Mouse (Mus musculus): ENCODE data around the gene Ankrd49. TPM values are rescaled to one million over a fixed set of nuclear protein-coding genes. Genes with fewer than 3 reads are reported as not detected.

The Ankrd49 gene
- polyA plus RNA-seq, 2 experiments, result 23.2 to 51.3 TPM

DNA sequence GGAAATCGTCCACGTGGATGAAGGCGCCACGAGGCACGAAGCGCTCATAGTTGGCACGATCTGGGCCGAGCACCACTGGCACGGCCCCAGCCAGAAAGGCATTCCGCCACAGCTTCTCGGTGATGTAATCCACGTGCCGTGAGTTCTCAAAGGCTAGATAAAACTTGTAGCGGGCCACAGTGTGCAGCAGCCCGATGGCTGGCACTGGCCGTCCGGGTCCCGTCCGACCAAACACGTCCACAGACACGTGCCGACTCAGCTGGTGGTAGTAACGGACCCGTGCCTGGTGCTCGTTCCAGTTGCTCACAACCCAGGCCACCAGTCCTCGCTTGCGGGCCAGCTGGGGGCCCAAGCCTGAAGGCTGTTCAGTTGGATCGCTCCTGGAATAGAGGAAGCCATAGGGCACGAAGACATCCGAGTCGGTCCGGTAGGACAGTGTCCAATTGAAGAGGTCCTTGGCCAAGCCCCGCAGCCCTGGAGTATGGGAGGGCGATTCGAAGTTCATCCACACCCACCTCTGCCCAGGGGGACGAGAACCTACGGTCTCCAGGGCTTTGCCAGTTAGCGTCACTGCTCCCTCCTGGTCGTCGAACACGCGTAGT lies 33.7 kb downstream of the Ankrd49 start:
- H3K9me3 ChIP-seq (ENCODE audit: control insufficient read depth, low read length), result no peaks in the 10 kb centered on the region
- no peak overlapping the region for H3K27ac ChIP-seq (replicated peaks; ENCODE audit: low read depth, low read length)
- H3K9ac ChIP-seq (ENCODE audit: low read depth, low read length, severe bottlenecking), result peak overlapping the region; percentile 69
- peak overlapping the region; percentile 52 for H3K4me3 ChIP-seq (replicated peaks; ENCODE audit: low read length)
- no peaks in the 10 kb centered on the region for H3K27me3 ChIP-seq (ENCODE audit: control insufficient read depth, insufficient read depth, low read length)
- no peak for TF ChIP-seq POLR2A (IDR thresholded peaks at IDR 0.05; ENCODE audit: borderline replicate concordance, extremely low read depth, insufficient read depth, insufficient read length)
- DNase-seq (ENCODE audit: low spot score), result no peak
- WGBS, result 51% methylated on average over 42 of the region's 42 CpGs
- ATAC-seq (ENCODE audit: low FRiP score, low read depth), result 0 out of 2 replicates have a peak, but pooled peaks have one; percentile 4
- peak overlapping the region; percentile 94 for H3K4me2 ChIP-seq (replicated peaks; ENCODE audit: low read depth, low read length, severe bottlenecking)
- H3K4me1 ChIP-seq (ENCODE audit: control insufficient read depth, insufficient read depth, low read length), result peaks cover 11% of the 10 kb centered on the region; the same call in 1 of the 2 replicates
- no peaks in the 10 kb centered on the region for H3K36me3 ChIP-seq (ENCODE audit: control insufficient read depth, insufficient read depth, low read length)

DNA sequence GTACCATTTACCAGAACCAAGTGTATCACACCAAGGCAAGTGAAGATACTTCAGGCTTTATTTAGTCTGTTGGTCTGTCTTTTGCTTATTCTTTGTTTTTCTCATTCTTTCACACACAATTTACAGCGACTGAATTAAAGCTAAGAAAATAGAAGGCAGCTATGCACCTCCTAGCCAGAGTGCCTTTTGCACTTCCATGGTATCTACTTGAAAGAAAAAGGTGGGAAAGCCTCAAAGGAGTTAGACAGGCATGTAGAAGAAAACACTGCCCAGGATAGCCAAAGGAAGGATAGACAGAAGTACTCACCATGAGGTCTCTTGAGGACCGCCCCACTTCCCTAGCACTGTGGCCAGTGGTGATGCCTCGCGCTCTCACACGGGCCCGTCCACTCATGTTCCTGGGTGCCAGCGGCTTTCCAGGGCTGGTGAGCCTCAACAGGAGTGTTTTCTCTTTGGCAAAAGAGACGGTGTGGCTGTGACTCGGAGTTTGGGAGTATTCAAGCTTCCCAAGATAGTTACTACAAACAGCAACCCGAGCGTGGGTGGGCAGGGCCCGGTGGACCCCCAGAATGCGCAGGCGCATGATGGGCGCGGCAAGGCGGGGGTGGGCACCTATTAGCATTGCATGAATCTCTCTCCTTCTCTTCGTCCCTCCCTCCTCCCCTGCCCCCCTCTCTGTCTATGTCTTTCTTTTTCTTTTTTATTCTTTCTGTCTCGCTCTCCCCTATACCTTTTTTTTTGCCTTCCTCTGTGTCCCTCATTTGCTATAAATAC lies 44.3 kb downstream of the Ankrd49 start, which contains the start of gene Piwil4:
Piwil4 (minus strand) TSS at position 583 of the 774 bp plus-strand sequence.
- ATAC-seq (ENCODE audit: low FRiP score, low read depth), result no peak
- no peaks in the 10 kb centered on the region for H3K36me3 ChIP-seq (ENCODE audit: control insufficient read depth, insufficient read depth, low read length)
- no peak for TF ChIP-seq POLR2A (IDR thresholded peaks at IDR 0.05; ENCODE audit: borderline replicate concordance, extremely low read depth, insufficient read depth, insufficient read length)

DNA sequence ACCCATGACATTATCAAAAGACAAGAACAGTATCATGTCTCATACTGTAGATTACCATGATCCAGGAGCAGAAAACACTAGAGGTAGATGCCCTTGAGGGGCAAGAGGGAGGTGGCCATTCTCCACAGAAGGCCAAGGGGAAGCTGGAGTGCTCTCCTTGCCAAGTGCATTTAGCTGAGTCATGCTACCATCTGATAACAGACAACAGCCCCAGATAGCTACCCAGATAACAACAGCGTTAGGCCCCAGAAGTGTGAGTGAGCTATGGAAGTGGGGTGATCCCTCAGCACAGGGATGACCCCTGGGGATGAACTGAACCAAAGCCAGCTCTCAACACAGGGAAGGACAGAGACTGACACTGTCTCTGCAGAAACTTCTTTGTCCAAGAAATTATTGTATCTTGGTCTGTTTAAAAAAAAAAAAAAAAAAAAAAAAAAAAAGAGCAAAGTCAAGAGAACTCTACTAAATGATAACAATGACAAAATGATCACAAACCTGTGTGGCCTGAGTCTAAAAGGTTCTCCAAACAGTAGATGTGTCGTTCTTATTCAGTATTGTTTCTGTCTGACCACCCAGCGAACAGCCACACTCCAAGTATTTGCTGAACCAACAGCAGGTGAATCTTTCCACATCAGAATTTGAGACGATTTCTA lies 45.0 kb downstream of the Ankrd49 start:
- no peaks in the 10 kb centered on the region for H3K4me1 ChIP-seq (ENCODE audit: control insufficient read depth, insufficient read depth, low read length)
- no peak for TF ChIP-seq POLR2A (IDR thresholded peaks at IDR 0.05; ENCODE audit: borderline replicate concordance, extremely low read depth, insufficient read depth, insufficient read length)
- ATAC-seq (ENCODE audit: low FRiP score, low read depth) (no peak), DNase-seq (ENCODE audit: low spot score) (no peak)
- H3K27ac ChIP-seq (replicated peaks; ENCODE audit: low read depth, low read length), result no peak overlapping the region
- no peaks in the 10 kb centered on the region for H3K27me3 ChIP-seq (ENCODE audit: control insufficient read depth, insufficient read depth, low read length)
- WGBS, result 80% methylated on average over 4 of the region's 4 CpGs
- H3K9me3 ChIP-seq (ENCODE audit: control insufficient read depth, low read length), result no peaks in the 10 kb centered on the region
- H3K4me2 ChIP-seq (replicated peaks; ENCODE audit: low read depth, low read length, severe bottlenecking), result no peak overlapping the region
- no peak overlapping the region for H3K9ac ChIP-seq (ENCODE audit: low read depth, low read length, severe bottlenecking)
- no peaks in the 10 kb centered on the region for H3K36me3 ChIP-seq (ENCODE audit: control insufficient read depth, insufficient read depth, low read length)
- no peak overlapping the region for H3K4me3 ChIP-seq (replicated peaks; ENCODE audit: low read length)

More for the DNA sequence above, 44.3 kb downstream of the Ankrd49 start, which contains the start of gene Piwil4:
- Histone ChIP-seq H3K9ac (ENCODE audit: low read depth, low read length, severe bottlenecking) (no peak within 1 kb of the TSS), H3K4me3 (replicated peaks; ENCODE audit: low read length) (no peak within 1 kb of the TSS), H3K4me2 (replicated peaks; ENCODE audit: low read depth, low read length, severe bottlenecking) (no peak within 1 kb of the TSS), H3K4me1 (ENCODE audit: control insufficient read depth, insufficient read depth, low read length) (no peaks in the 10 kb centered on the region), H3K9me3 (ENCODE audit: control insufficient read depth, low read length) (no peaks in the 10 kb centered on the region), H3K27ac (replicated peaks; ENCODE audit: low read depth, low read length) (no peak within 1 kb of the TSS), H3K27me3 (ENCODE audit: control insufficient read depth, insufficient read depth, low read length) (no peaks in the 10 kb centered on the region)
- 80% methylated on average over 19 of the region's 19 CpGs for WGBS
- DNase-seq (ENCODE audit: low spot score), result no peak

DNA sequence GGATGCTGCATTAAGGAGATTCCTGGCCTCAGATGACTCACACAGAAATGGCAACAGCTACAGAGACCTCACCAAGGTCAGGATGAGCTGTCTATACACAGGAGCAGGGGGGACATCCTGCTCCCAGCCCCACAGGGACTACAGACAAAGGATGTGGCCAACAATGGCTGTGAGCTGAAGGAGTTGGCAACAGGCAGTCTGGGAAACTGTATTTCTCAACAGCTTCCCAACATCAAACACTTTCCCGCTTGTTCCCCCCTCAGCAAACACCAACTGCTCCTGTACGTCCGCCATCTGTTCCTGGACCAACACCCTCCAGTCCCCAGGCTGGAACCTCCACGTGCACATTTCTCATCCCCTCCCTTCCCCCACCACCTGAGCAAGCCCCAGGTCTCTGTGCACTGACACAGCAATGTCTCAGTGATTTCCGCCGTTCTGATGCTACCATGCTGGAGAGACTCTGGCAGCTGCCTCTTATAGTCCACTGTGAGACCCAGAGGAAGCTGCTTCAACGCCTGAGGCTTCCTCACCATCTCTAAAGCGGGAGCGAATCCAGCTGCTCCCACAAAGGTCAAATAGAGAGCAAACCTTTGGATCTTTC lies 53.6 kb downstream of the Ankrd49 start:
- ATAC-seq (ENCODE audit: low FRiP score, low read depth), result peak; percentile 30; the same call in 1 of the 2 replicates
- Histone ChIP-seq H3K27me3 (ENCODE audit: control insufficient read depth, insufficient read depth, low read length) (no peaks in the 10 kb centered on the region), H3K27ac (replicated peaks; ENCODE audit: low read depth, low read length) (no peak overlapping the region), H3K36me3 (ENCODE audit: control insufficient read depth, insufficient read depth, low read length) (no peaks in the 10 kb centered on the region), H3K4me3 (replicated peaks; ENCODE audit: low read length) (no peak overlapping the region), H3K9ac (ENCODE audit: low read depth, low read length, severe bottlenecking) (no peak overlapping the region), H3K4me2 (replicated peaks; ENCODE audit: low read depth, low read length, severe bottlenecking) (no peak overlapping the region), H3K4me1 (ENCODE audit: control insufficient read depth, insufficient read depth, low read length) (peaks cover 5% of the 10 kb centered on the region; the same call in 1 of the 2 replicates), H3K9me3 (ENCODE audit: control insufficient read depth, low read length) (no peaks in the 10 kb centered on the region)
- TF ChIP-seq POLR2A (IDR thresholded peaks at IDR 0.05; ENCODE audit: borderline replicate concordance, extremely low read depth, insufficient read depth, insufficient read length), result no peak
- peak; percentile 7 for DNase-seq (ENCODE audit: low spot score)
- 19% methylated on average over 9 of the region's 9 CpGs for WGBS

Other genes starting within 250 kb of the Ankrd49 start
- gene Amotl1, start 139.8 kb downstream of the Ankrd49 start, polyA plus RNA-seq (2012; rRNA removed), result 53.9 and 56.2 TPM in 2 replicates
- gene Amotl1, start 139.8 kb downstream of the Ankrd49 start, polyA plus RNA-seq (2014; fragmentation: Nextera tagmentation; extraction: Ambion mirVana), result 47.7 and 49.7 TPM in 2 replicates
- gene Piwil4, start 44.1 kb downstream of the Ankrd49 start, polyA plus RNA-seq (2012; rRNA removed), result 0.06 and 0.18 TPM in 2 replicates
- 0.07 and 0.08 TPM in 2 replicates for gene Piwil4, start 44.1 kb downstream of the Ankrd49 start, polyA plus RNA-seq (2014; fragmentation: Nextera tagmentation; extraction: Ambion mirVana)
- 2.1 and 2.3 TPM in 2 replicates for gene Fut4, start 32.5 kb downstream of the Ankrd49 start, polyA plus RNA-seq (2012; rRNA removed)
- gene Fut4, start 32.5 kb downstream of the Ankrd49 start, polyA plus RNA-seq (2014; fragmentation: Nextera tagmentation; extraction: Ambion mirVana), result 2.0 and 2.5 TPM in 2 replicates
- not detected in 2 replicates for gene 1700012B09Rik, start 13.8 kb downstream of the Ankrd49 start, polyA plus RNA-seq (2012; rRNA removed)
- not detected in 2 replicates for gene 1700012B09Rik, start 13.8 kb downstream of the Ankrd49 start, polyA plus RNA-seq (2014; fragmentation: Nextera tagmentation; extraction: Ambion mirVana)
- 12.6 and 16.6 TPM in 2 replicates for gene Mre11a, start 202 bp downstream of the Ankrd49 start, polyA plus RNA-seq (2012; rRNA removed)
- 22.9 and 25.3 TPM in 2 replicates for gene Mre11a, start 202 bp downstream of the Ankrd49 start, polyA plus RNA-seq (2014; fragmentation: Nextera tagmentation; extraction: Ambion mirVana)
- 4.5 and 6.4 TPM in 2 replicates for gene Gpr83, start 75.4 kb upstream of the Ankrd49 start, polyA plus RNA-seq (2012; rRNA removed)
- 4.0 and 4.8 TPM in 2 replicates for gene Gpr83, start 75.4 kb upstream of the Ankrd49 start, polyA plus RNA-seq (2014; fragmentation: Nextera tagmentation; extraction: Ambion mirVana)
- gene Izumo1r, start 119.1 kb upstream of the Ankrd49 start, polyA plus RNA-seq (2012; rRNA removed), result 1.1 and 1.6 TPM in 2 replicates
- 0.43 TPM in 1 of 2 replicates, not detected in the other for gene Izumo1r, start 119.1 kb upstream of the Ankrd49 start, polyA plus RNA-seq (2014; fragmentation: Nextera tagmentation; extraction: Ambion mirVana)